Mouse (Mus musculus): ENCODE measurements around the gene Grin2c.

DNA sequence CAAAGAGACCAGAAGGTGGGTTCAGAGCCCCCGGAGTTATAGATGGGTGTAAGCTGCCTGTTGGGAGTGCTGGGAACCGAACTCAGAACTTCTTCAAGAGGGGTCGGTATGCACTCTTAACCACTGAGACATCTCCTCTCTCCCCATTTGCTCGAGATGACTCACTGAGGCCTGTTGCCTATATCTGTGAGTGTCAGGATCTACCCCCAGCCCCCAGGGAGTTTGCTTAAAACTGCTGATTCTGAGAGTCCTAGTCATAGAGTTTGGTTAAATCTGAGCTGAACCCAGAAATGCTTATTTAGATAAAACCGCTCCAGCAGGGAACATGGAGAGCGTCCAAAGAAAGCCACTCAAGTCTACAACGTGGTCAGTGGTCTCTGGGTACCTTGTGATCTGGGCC, 7.1 kb upstream of the Grin2c start:
- no peak for TF ChIP-seq CTCF (IDR thresholded peaks at IDR 0.05; ENCODE audit: extremely low read depth, insufficient read depth, low read length)
- TF ChIP-seq POLR2A (IDR thresholded peaks at IDR 0.05; ENCODE audit: extremely low read depth, insufficient read depth, low read length), result no peak
